Mouse (Mus musculus) cerebellum, adult 18-20 months (tissue): Measurements from ENCODE around the gene Eif4g1.
"Not testable (repeated sequence)": the region's sequence is repeated elsewhere in the genome, so short reads cannot be mapped to it uniquely, and the experiment has no call there.

Source experiments
- DNase-seq, 2 experiments: peaks; one replicate each; pipeline ENCODE4 v3.0.0; 2021

The Eif4g1 gene

DNA sequence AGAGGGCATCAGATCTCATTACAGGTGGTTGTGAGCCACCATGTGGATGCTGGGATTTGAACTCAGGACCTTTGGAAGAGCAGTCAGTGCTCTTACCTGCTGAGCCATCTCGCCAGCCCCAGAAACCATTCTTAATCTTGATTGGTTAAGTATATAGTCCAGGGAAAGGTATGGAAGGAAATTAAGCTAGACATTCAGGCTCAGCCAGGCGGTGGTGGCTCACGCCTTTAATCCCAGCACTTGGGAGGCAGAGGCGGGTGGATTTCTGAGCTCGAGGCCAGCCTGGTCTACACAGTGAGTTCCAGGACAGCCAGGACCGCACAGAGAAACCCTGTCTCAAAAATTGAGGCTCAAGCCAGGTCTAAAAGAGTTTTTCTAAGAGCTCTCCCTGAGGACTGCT, at the start of gene Eif4g1:
Gene Eif4g1 (plus strand): TSS at position 301 of the 400 bp plus-strand sequence.
- DNase-seq: not testable (repeated sequence)

- peak in 1 of 2 experiments; percentile 51 for DNase-seq
These were observed 48.3 kb upstream of the Eif4g1 start for GRCm38 (mm10) chr16:20619541-20620398.

DNA sequence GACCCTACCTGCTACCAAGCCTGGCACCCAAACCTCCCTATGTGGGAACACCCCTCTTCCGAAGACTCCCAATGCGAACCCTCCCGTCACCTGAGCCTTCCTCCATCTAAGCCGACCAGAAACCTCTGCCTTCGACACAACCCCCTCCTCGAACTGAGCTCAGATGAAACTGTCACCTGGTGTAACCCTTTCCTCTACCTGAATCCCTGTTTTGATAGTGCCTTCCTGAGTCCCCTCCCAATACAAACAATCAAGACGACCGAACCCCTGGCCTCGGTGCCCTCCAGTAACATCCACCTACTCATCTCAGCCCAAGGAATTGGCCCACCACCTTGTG, 47.7 kb upstream of the Eif4g1 start:
- peak in 1 of 2 experiments; percentile 28 for DNase-seq

DNA sequence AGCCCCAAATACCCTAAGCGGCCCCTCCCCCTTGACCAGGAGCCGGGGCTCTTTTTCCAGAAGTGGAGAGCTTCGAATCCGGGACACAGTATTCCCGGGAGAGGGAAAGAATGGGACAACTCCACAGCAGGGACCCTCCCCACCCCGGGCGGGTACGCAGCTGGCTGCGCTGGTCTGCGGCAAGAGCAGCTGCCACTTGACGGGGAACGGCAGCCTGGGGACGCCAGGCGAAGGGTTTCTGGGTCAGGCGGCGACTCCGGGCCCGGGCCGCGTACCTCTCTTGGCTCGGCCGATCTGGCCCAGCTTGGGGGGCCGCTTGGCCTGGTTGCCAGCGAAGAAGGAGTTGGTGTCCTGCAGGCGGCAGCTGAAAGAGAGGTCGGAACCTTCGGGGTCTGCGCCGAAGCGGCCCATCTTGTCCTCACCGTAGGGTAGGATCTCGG, 47.3 kb upstream of the Eif4g1 start:
- no peak for DNase-seq

- peak; percentile 86 to 87 for DNase-seq
These were observed 46.7 kb upstream of the Eif4g1 start, which contains the start of gene Camk2n2 for GRCm38 (mm10) chr16:20621191-20621990. TSS of gene Camk2n2 (minus strand) at chr16:20621287.

- DNase-seq: peak; percentile 79 to 87
These were observed 46.0 kb upstream of the Eif4g1 start for GRCm38 (mm10) chr16:20621991-20622685.

- no peak for DNase-seq
These were observed 44.9 kb upstream of the Eif4g1 start for GRCm38 (mm10) chr16:20623211-20623610.

GRCm38 (mm10) chr16:20628871-20629391, 39.2 kb upstream of the Eif4g1 start:
- DNase-seq: no peak

- peak; percentile 59 to 76 for DNase-seq
These were observed 38.1 kb upstream of the Eif4g1 start, which contains the start of gene Ece2 for GRCm38 (mm10) chr16:20629731-20630634. TSS of gene Ece2 (plus strand) at chr16:20629828.

GRCm38 (mm10) chr16:20637410-20637809, 30.7 kb upstream of the Eif4g1 start:
- no peak for DNase-seq

DNA sequence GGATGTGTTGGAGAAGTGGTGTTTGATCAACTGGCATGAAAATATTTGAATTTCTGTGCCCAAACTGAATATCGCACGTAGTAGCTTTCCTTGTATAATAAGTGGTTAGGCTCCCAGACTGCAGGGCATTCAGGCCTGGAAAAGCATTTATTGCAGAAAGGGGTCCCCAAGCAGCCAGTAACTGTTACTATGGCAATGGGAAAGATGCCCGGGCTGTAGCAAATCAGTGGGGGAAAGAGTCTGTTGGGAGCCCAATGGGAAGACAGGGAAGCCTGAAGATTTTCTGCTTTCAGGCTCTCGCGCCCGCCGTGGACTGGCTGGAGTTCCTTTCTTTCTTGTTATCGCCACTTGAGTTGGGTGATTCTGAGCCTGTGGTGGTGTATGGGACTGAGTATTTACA, 29.7 kb upstream of the Eif4g1 start:
- DNase-seq: no peak

- peak; percentile 80 to 83 for DNase-seq
These were observed 26.0 kb upstream of the Eif4g1 start for GRCm38 (mm10) chr16:20642161-20642560.

GRCm38 (mm10) chr16:20643911-20644310, 24.2 kb upstream of the Eif4g1 start:
- no peak for DNase-seq

DNA sequence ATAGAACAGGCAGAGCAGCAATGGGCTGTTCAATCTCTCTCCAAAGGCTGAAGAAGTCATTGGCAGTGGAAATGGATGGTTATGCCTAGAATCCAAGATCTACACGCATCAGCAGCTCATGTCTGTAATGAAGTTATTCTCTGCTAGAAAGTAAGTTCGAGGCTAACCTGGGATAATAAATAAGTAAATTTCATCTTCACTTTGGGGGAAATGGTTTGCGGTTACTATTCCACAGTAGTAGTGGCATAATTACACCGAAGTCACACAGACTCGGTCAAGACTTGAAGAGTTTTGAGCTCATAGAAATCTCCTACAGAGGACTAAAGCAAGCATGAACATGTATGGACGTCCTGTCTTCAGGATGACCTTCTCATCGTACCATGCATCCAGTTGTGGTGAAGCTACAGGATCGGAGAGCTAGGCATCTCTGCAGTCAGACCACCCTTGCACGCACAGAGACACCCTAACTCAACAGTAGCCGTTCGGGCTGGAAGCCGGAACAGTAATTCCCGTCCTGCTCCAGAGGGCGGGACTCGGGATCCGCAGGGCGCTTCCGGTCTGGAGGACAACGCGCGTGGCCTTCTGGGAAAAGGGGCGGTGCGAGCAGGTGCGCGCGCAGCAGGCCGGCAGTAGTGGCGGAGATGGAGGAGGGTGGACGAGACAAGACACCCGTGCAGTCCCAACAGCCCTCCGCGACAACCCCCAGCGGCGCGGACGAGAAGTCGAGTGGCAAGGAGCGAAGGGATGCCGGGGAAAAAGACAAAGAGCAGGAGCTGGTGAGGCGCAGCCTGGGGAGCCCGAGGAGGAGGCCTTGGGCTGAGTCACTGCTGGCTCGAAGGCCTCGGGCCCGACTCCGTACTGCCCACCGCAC, 16.8 kb upstream of the Eif4g1 start, which contains the start of gene Psmd2:
Gene Psmd2 (plus strand): TSS at position 577 of the 871 bp plus-strand sequence.
- peak; percentile 97 to 98 for DNase-seq

DNA sequence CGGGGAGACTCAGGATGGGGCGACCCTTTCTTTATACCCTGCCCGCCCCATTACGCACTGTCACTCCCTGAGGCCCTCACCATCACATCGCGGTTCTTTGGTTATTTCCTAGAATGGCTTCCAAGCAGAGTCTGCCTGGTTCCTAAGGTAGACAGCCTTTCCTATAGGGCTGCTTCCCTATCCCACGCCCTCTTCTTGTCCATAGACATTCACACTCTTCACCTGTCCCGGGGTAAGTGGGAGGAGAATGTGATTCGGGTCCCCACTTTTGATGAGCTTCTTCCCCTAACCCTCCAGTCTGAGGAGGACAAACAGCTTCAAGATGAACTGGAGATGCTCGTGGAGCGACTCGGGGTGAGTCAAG, 16.2 kb upstream of the Eif4g1 start:
- no peak for DNase-seq

DNA sequence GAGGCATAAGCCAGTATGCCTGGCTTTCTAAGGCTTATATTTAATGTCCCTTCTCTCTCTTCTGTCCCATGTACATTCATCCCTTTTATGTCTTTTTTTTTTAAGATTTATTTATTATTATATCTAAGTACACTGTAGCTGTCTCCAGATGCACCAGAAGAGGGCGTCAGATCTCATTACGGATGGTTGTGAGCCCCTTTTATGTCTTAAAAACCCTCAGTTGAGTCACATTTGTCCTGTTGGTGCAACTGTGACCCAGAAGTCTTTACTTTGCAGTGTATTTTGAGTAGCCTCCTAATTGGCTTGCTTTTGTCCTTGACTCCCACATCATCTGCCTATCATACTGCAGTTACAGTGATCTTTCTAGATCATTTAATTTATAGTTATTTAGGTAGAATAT, 14.8 kb upstream of the Eif4g1 start:
- DNase-seq: no peak

- DNase-seq: no peak
These were observed 10.5 kb upstream of the Eif4g1 start for GRCm38 (mm10) chr16:20657661-20658060.

GRCm38 (mm10) chr16:20670291-20670690, 2.2 kb downstream of the Eif4g1 start:
- DNase-seq: no peak

GRCm38 (mm10) chr16:20671886-20672285, 3.8 kb downstream of the Eif4g1 start:
- no peak for DNase-seq

DNA sequence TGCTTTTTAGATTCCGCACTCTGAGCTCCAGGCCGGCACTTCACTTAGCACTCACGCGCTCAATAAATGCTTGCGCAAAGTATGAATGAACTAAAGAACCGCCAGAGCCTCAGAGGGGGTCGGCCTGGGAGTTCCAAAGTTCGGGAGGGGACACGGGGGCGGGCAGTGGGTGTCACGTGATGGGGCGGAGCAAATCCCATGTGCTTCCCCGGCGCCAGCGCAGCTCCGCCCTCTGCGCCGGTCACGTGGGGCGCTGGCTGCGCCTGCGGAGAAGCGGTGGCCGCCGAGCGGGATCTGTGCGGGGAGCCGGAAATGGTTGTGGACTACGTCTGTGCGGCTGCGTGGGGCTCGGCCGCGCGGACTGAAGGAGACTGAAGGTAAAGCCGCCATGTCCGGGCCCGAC, 4.4 kb downstream of the Eif4g1 start:
- DNase-seq: peak; percentile 96 to 97
